Mouse (Mus musculus) hindbrain, embryonic 11.5 days (tissue): ENCODE measurements at regions not wholly inside any gene's neighbourhood (a gene's known extent, or its start where the extent isn't known, plus 50 kb on each side); places are given as distances from the start of the nearest gene placed in this dataset.
A peak's percentile ranks its signal among the peaks of the same experiment; 100 is the strongest.

Source experiments
- ATAC-seq: fragments of 200-750 bp; cut with Nextera tagmentation; 2 replicates; pipeline ENCODE4 v1.8.0; 2017; ENCODE audit warnings: mild to moderate bottlenecking, moderate TSS enrichment, moderate library complexity; ENCODE audit not compliant: low FRiP score
- DNase-seq: peaks from one replicate; pipeline ENCODE4 v3.0.0-alpha.2; 2015; ENCODE audit warnings: low spot score
- H3K27ac ChIP-seq: fragments of 300-500 bp; sonication (generic); 2 replicates; pipeline ENCODE4 v1.5.1; 2014; ENCODE audit warnings: mild to moderate bottlenecking, low read depth, low read length
- H3K27me3 ChIP-seq: fragments of 300-500 bp; sonication (generic); 2 replicates; pipeline ENCODE4 v1.6.1; 2014; ENCODE audit warnings: mild to moderate bottlenecking, low read length, moderate library complexity, mixed read lengths; ENCODE audit not compliant: control insufficient read depth, insufficient read depth
- H3K36me3 ChIP-seq: fragments of 300-500 bp; sonication (generic); 2 replicates; pipeline ENCODE4 v1.6.1; 2014; ENCODE audit warnings: mild to moderate bottlenecking, low read length, moderate library complexity, mixed read lengths; ENCODE audit not compliant: control insufficient read depth, insufficient read depth
- H3K4me1 ChIP-seq: fragments of 300-500 bp; sonication (generic); replicated peaks from 2 replicates; pipeline ENCODE4 v1.6.1; 2014; ENCODE audit warnings: low read length, mixed read lengths; ENCODE audit not compliant: control insufficient read depth, insufficient read depth
- H3K4me2 ChIP-seq: fragments of 300-500 bp; sonication (generic); replicated peaks from 2 replicates; pipeline ENCODE4 v1.6.1; 2014; ENCODE audit warnings: mild to moderate bottlenecking, low read depth, low read length
- H3K4me3 ChIP-seq: fragments of 300-500 bp; sonication (generic); 2 replicates; pipeline ENCODE4 v1.5.1; 2014; ENCODE audit warnings: low read depth, low read length
- H3K9ac ChIP-seq: fragments of 300-500 bp; sonication (generic); 2 replicates; pipeline ENCODE4 v1.6.1; 2014; ENCODE audit warnings: low read depth, low read length
- H3K9me3 ChIP-seq: fragments of 300-500 bp; sonication (generic); 2 replicates; pipeline ENCODE4 v1.6.1; 2016; ENCODE audit warnings: low read length; ENCODE audit not compliant: control insufficient read depth
- WGBS: fragments of 180-500 bp; shearing (Covaris S2); extraction: QIAGEN DNeasy Blood & Tissue Kit; methylation state at CpG from one replicate; pipeline ENCODE4 v1.1.7; 2014; 5-methylcytosine and 5-hydroxymethylcytosine counted together

GRCm38 (mm10) chr9:101807249-101807648, 54.4 kb upstream of the 9630041A04Rik start:
- no peaks in the 10 kb centered on the region for H3K36me3 ChIP-seq
- H3K4me1 ChIP-seq = no peaks in the 10 kb centered on the region
- H3K27me3 ChIP-seq = no peaks in the 10 kb centered on the region
- 61% methylated on average over 4 of the region's 4 CpGs for WGBS
- no peak overlapping the region for H3K4me3 ChIP-seq
- no peak overlapping the region for H3K9ac ChIP-seq
- DNase-seq (no peak), ATAC-seq (no peak)
- H3K27ac ChIP-seq = no peak overlapping the region
- H3K9me3 ChIP-seq = no peaks in the 10 kb centered on the region
- H3K4me2 ChIP-seq = no peak overlapping the region

GRCm38 (mm10) chr9:101796718-101797117, 64.9 kb upstream of the 9630041A04Rik start:
- ATAC-seq = no peak
- Histone ChIP-seq H3K9me3 (no peaks in the 10 kb centered on the region), H3K27me3 (no peaks in the 10 kb centered on the region), H3K4me2 (no peak overlapping the region), H3K4me1 (no peaks in the 10 kb centered on the region), H3K4me3 (no peak overlapping the region), H3K27ac (no peak overlapping the region), H3K9ac (no peak overlapping the region), H3K36me3 (no peaks in the 10 kb centered on the region)
- no peak for DNase-seq
- WGBS = 84% methylated on average over 1 of the region's 1 CpGs

GRCm38 (mm10) chr9:101796063-101796462, 65.6 kb upstream of the 9630041A04Rik start:
- Histone ChIP-seq H3K27ac (no peak overlapping the region), H3K4me1 (no peaks in the 10 kb centered on the region), H3K36me3 (no peaks in the 10 kb centered on the region), H3K9ac (no peak overlapping the region), H3K4me2 (no peak overlapping the region), H3K9me3 (no peaks in the 10 kb centered on the region), H3K4me3 (no peak overlapping the region), H3K27me3 (no peaks in the 10 kb centered on the region)
- ATAC-seq (no peak), DNase-seq (no peak)
- WGBS = 79% methylated on average over 4 of the region's 4 CpGs

GRCm38 (mm10) chr9:101795436-101795835, 66.2 kb upstream of the 9630041A04Rik start:
- no peaks in the 10 kb centered on the region for H3K36me3 ChIP-seq
- H3K4me1 ChIP-seq = no peaks in the 10 kb centered on the region
- no peaks in the 10 kb centered on the region for H3K27me3 ChIP-seq
- H3K9ac ChIP-seq = no peak overlapping the region
- no peak overlapping the region for H3K4me3 ChIP-seq
- ATAC-seq (no peak), DNase-seq (no peak)
- H3K27ac ChIP-seq = no peak overlapping the region
- no peaks in the 10 kb centered on the region for H3K9me3 ChIP-seq
- 85% methylated on average over 2 of the region's 2 CpGs for WGBS
- no peak overlapping the region for H3K4me2 ChIP-seq

- H3K27me3 ChIP-seq = no peaks in the 10 kb centered on the region
- no peak overlapping the region for H3K4me2 ChIP-seq
- H3K9me3 ChIP-seq = no peaks in the 10 kb centered on the region
- WGBS = 90% methylated on average over 1 of the region's 1 CpGs
- H3K4me3 ChIP-seq = no peak overlapping the region
- no peak overlapping the region for H3K27ac ChIP-seq
- ATAC-seq (no peak), DNase-seq (no peak)
- no peaks in the 10 kb centered on the region for H3K4me1 ChIP-seq
- H3K36me3 ChIP-seq = no peaks in the 10 kb centered on the region
- no peak overlapping the region for H3K9ac ChIP-seq
Measured at GRCm38 (mm10) chr9:101790936-101791335, 70.7 kb upstream of the 9630041A04Rik start.

- H3K27me3 ChIP-seq = no peaks in the 10 kb centered on the region
- no peaks in the 10 kb centered on the region for H3K9me3 ChIP-seq
- no peak overlapping the region for H3K27ac ChIP-seq
- no peak overlapping the region for H3K9ac ChIP-seq
- ATAC-seq (no peak), DNase-seq (no peak)
- no peak overlapping the region for H3K4me3 ChIP-seq
- no peaks in the 10 kb centered on the region for H3K4me1 ChIP-seq
- H3K4me2 ChIP-seq = no peak overlapping the region
- 65% methylated on average over 10 of the region's 10 CpGs for WGBS
- no peaks in the 10 kb centered on the region for H3K36me3 ChIP-seq
Measured at GRCm38 (mm10) chr9:101740949-101741605, 120.6 kb upstream of the 9630041A04Rik start.

- H3K4me2 ChIP-seq = no peak overlapping the region
- no peaks in the 10 kb centered on the region for H3K27me3 ChIP-seq
- DNase-seq (no peak), ATAC-seq (no peak)
- WGBS = 72% methylated on average over 10 of the region's 10 CpGs
- no peaks in the 10 kb centered on the region for H3K4me1 ChIP-seq
- H3K27ac ChIP-seq = no peak overlapping the region
- H3K9ac ChIP-seq = no peak overlapping the region
- no peaks in the 10 kb centered on the region for H3K36me3 ChIP-seq
- no peak overlapping the region for H3K4me3 ChIP-seq
- H3K9me3 ChIP-seq = no peaks in the 10 kb centered on the region
Measured at GRCm38 (mm10) chr9:101739322-101739721, 122.3 kb upstream of the 9630041A04Rik start.

- WGBS = 67% methylated on average over 8 of the region's 8 CpGs
- DNase-seq = no peak
- Histone ChIP-seq H3K27me3 (no peaks in the 10 kb centered on the region), H3K36me3 (no peaks in the 10 kb centered on the region), H3K4me2 (no peak overlapping the region), H3K9ac (no peak overlapping the region), H3K9me3 (no peaks in the 10 kb centered on the region), H3K4me3 (no peak overlapping the region), H3K4me1 (no peaks in the 10 kb centered on the region; the same call in 1 of the 2 replicates), H3K27ac (peak overlapping the region; percentile 6; the same call in 1 of the 2 replicates)
- peak; percentile 48 for ATAC-seq
Measured at GRCm38 (mm10) chr9:101734271-101734670, 127.4 kb upstream of the 9630041A04Rik start.

GRCm38 (mm10) chr9:101733611-101734225, 127.9 kb upstream of the 9630041A04Rik start:
- no peaks in the 10 kb centered on the region; the same call in 1 of the 2 replicates for H3K4me1 ChIP-seq
- H3K9ac ChIP-seq = no peak overlapping the region
- H3K36me3 ChIP-seq = no peaks in the 10 kb centered on the region
- 46% methylated on average over 14 of the region's 14 CpGs for WGBS
- H3K9me3 ChIP-seq = no peaks in the 10 kb centered on the region
- H3K27me3 ChIP-seq = no peaks in the 10 kb centered on the region
- H3K27ac ChIP-seq = peak overlapping the region; percentile 6; the same call in 1 of the 2 replicates
- no peak overlapping the region for H3K4me3 ChIP-seq
- H3K4me2 ChIP-seq = no peak overlapping the region
- DNase-seq (peak; percentile 43), ATAC-seq (peak; percentile 87)
